Mouse (Mus musculus) kidney, adult 11 months (tissue): ENCODE data around the gene Plpp3.

Experiments used
- DNase-seq: peaks from one replicate; pipeline ENCODE4 v3.0.0; 2022

The Plpp3 gene

GRCm38 (mm10) chr4:105157276-105158168, at the start of gene Plpp3:
Gene Plpp3, plus strand, starts transcription at chr4:105157347.
- peak; percentile 91 for DNase-seq

- peak; percentile 21 for DNase-seq
Measured at GRCm38 (mm10) chr4:105107943-105108640, 49.1 kb upstream of the Plpp3 start.

GRCm38 (mm10) chr4:105108641-105109198, 48.4 kb upstream of the Plpp3 start:
- DNase-seq, result peak; percentile 65

GRCm38 (mm10) chr4:105109199-105109989, 47.8 kb upstream of the Plpp3 start, which contains the start of gene Prkaa2:
Gene Prkaa2, minus strand, starts transcription at chr4:105109890.
- DNase-seq, result peak; percentile 75

- no peak for DNase-seq
Measured at GRCm38 (mm10) chr4:105109990-105110683, 47.0 kb upstream of the Plpp3 start.

GRCm38 (mm10) chr4:105110684-105111035, 46.5 kb upstream of the Plpp3 start:
- no peak for DNase-seq

GRCm38 (mm10) chr4:105111770-105112169, 45.4 kb upstream of the Plpp3 start:
- DNase-seq, result no peak

GRCm38 (mm10) chr4:105113042-105113441, 44.1 kb upstream of the Plpp3 start:
- DNase-seq, result no peak

- no peak for DNase-seq
Measured at GRCm38 (mm10) chr4:105113468-105113867, 43.7 kb upstream of the Plpp3 start.

- no peak for DNase-seq
Measured at GRCm38 (mm10) chr4:105121081-105121480, 36.1 kb upstream of the Plpp3 start.

- peak; percentile 68 for DNase-seq
Measured at GRCm38 (mm10) chr4:105122429-105122828, 34.7 kb upstream of the Plpp3 start.

- no peak for DNase-seq
Measured at GRCm38 (mm10) chr4:105129212-105129611, 27.9 kb upstream of the Plpp3 start.

- DNase-seq, result no peak
Measured at GRCm38 (mm10) chr4:105131756-105132314, 25.3 kb upstream of the Plpp3 start.

- DNase-seq, result no peak
Measured at GRCm38 (mm10) chr4:105133350-105134050, 23.6 kb upstream of the Plpp3 start.

GRCm38 (mm10) chr4:105149492-105149891, 7.7 kb upstream of the Plpp3 start:
- no peak for DNase-seq

GRCm38 (mm10) chr4:105151911-105152690, 5.0 kb upstream of the Plpp3 start:
- peak; percentile 66 for DNase-seq

GRCm38 (mm10) chr4:105153227-105153626, 3.9 kb upstream of the Plpp3 start:
- no peak for DNase-seq

GRCm38 (mm10) chr4:105156281-105156680, 866 bp upstream of the Plpp3 start:
- no peak for DNase-seq

GRCm38 (mm10) chr4:105156955-105157275, 232 bp upstream of the Plpp3 start:
- no peak for DNase-seq

GRCm38 (mm10) chr4:105158169-105158555, 1.0 kb downstream of the Plpp3 start:
- DNase-seq, result peak; percentile 78
